Mouse (Mus musculus) liver (tissue): Measurements from ENCODE around the gene Epb41l2.

Source experiments
- DNase-seq: peaks from one replicate; pipeline ENCODE4 v3.0.0-alpha.2; 2020; ENCODE audit warnings: mixed read lengths

Epb41l2 gene

GRCm38 (mm10) chr10:25400646-25401045, 41.0 kb downstream of the Epb41l2 start:
- DNase-seq: no peak

- no peak for DNase-seq
Measured at GRCm38 (mm10) chr10:25401356-25401755, 41.8 kb downstream of the Epb41l2 start.

- no peak for DNase-seq
Measured at GRCm38 (mm10) chr10:25402886-25403285, 43.3 kb downstream of the Epb41l2 start.

GRCm38 (mm10) chr10:25403813-25404701, 44.5 kb downstream of the Epb41l2 start:
- DNase-seq: no peak

- DNase-seq: no peak
Measured at GRCm38 (mm10) chr10:25404702-25405098, 45.1 kb downstream of the Epb41l2 start.

- DNase-seq: no peak
Measured at GRCm38 (mm10) chr10:25405551-25405950, 46.0 kb downstream of the Epb41l2 start.

GRCm38 (mm10) chr10:25406695-25407094, 47.1 kb downstream of the Epb41l2 start:
- no peak for DNase-seq

- DNase-seq: no peak
Measured at GRCm38 (mm10) chr10:25408136-25408650, 48.6 kb downstream of the Epb41l2 start.

GRCm38 (mm10) chr10:25411836-25412373, 52.3 kb downstream of the Epb41l2 start:
- no peak for DNase-seq

GRCm38 (mm10) chr10:25415188-25415717, 55.7 kb downstream of the Epb41l2 start:
- DNase-seq: peak; percentile 60

GRCm38 (mm10) chr10:25416696-25417095, 57.1 kb downstream of the Epb41l2 start:
- DNase-seq: no peak

GRCm38 (mm10) chr10:25426058-25426457, 66.5 kb downstream of the Epb41l2 start:
- no peak for DNase-seq

GRCm38 (mm10) chr10:25426814-25427213, 67.2 kb downstream of the Epb41l2 start:
- no peak for DNase-seq

- no peak for DNase-seq
Measured at GRCm38 (mm10) chr10:25427523-25427922, 67.9 kb downstream of the Epb41l2 start.

- no peak for DNase-seq
Measured at GRCm38 (mm10) chr10:25428658-25429057, 69.1 kb downstream of the Epb41l2 start.

- no peak for DNase-seq
Measured at GRCm38 (mm10) chr10:25429346-25429745, 69.7 kb downstream of the Epb41l2 start.

GRCm38 (mm10) chr10:25430862-25431261, 71.3 kb downstream of the Epb41l2 start:
- DNase-seq: peak; percentile 28

- DNase-seq: peak; percentile 8
Measured at GRCm38 (mm10) chr10:25432351-25432750, 72.8 kb downstream of the Epb41l2 start.

GRCm38 (mm10) chr10:25432938-25433337, 73.3 kb downstream of the Epb41l2 start:
- DNase-seq: no peak

GRCm38 (mm10) chr10:25433524-25433923, 73.9 kb downstream of the Epb41l2 start:
- DNase-seq: peak; percentile 31

- DNase-seq: peak; percentile 17
Measured at GRCm38 (mm10) chr10:25434358-25435044, 74.9 kb downstream of the Epb41l2 start.

- DNase-seq: no peak
Measured at GRCm38 (mm10) chr10:25436703-25437401, 77.3 kb downstream of the Epb41l2 start.
